Mouse (Mus musculus) spleen, postnatal 14 days (tissue): ENCODE results near the gene Ptp4a2.
"Not testable (repeated sequence)": the region's sequence is repeated elsewhere in the genome, so short reads cannot be mapped to it uniquely, and the experiment has no call there.

ENCODE experiments used
- DNase-seq, 2 experiments: peaks; one replicate each; pipeline ENCODE4 v3.0.0; 2021 to 2022; ENCODE audit warnings: low spot score in 2 of 2

The Ptp4a2 gene

DNA sequence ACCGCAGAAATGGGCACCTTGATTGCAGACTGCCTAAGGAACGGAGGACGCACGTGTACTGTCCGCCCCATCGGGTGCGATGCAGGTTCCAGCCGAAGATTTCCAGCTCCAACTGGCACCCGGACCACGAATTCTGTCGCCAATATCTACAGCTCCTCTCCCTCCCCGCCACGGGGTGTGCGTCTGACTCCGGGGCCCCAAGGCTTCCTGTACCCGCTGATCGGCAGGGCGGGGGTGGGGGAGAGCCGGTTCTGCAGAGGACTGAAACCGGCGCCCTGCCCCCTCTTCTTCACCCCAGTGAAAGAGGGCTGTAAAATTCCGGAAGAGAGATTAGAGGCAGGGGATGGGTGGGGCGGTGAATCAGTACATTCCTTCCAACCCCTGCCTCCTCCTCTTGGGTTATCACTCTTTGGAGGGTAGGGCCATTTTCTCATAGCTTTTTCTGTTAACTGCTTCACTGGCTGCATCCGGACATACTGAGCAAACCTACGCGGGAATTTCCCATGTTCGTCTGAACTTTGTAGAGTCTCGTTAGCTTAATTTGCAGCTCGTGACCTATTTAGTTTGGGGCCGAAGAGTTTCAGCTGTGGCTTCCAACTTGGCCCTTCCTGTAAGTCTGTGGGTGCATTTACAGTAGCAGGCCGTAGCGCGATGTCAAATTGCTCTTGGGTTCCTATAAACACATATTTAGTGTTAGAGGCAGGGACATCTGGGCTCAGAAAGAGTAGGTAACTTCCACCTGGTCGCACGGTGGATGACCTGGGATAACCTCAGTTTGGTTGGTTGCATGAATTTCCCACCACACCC lies at the start of gene Ptp4a2:
TSS of gene Ptp4a2 (plus strand) at position 422 of the 807 bp plus-strand sequence.
- peak; percentile 69 to 78 for DNase-seq

DNA sequence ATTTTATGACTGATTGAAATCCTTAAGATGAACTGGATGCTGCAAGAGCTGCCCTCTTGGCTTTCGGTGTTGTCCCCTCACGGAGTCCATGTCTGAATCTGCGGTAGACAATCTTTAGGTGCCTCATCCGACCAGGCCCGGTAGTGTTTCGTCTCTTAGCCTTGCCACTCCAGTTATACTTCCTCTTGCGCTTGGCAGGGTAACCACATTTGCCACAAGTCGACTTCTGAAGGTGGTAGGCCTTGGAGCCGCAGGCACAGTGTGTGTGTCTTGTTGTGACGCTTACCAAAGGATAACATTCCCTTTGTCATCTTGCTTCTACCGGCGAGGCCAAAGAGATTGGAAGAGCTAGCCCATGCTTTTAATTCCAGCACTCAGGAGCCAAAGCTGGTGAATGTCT lies 49.4 kb upstream of the Ptp4a2 start:
- DNase-seq: no peak

DNA sequence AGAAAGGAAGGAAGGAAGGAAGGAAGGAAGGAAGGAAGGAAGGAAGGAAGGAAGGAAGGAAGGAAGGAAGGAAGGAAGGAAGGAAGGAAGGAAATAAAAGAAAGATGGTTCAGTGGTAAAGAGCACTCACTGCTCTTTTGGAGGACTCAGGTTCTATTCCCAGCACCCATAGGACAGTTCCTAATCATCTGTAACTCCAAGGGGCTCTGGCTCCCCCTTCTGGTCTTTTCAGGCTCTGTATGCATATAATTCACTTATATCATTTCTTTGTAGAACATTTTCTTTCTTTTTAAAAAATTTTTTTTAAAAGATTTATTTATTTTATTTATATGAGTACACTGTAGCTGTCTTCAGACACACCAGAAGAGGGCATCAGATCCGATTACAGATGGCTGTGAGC lies 48.5 kb upstream of the Ptp4a2 start:
- DNase-seq: not testable (repeated sequence)

DNA sequence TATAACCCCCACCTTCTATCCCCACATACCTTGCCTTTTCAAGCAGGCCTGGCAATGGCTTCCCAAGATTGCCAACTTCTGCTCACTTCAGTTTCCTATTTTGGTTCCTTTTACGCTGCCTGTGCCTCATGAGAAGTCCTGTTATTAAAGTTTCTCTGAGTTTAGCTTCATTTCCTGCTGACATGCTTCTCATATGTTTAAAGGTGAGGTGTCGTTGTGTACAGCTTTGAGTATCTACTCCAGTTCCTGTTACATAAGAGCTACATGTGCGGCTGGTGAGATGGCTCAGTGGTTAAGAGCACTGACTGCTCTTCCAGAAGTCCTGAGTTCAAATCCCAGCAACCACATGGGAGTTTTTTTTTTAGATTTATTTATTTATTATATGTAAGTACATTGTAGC lies 45.7 kb upstream of the Ptp4a2 start:
- no peak for DNase-seq

- no peak for DNase-seq
These were observed 43.2 kb upstream of the Ptp4a2 start for GRCm38 (mm10) chr4:129767782-129768181.

DNA sequence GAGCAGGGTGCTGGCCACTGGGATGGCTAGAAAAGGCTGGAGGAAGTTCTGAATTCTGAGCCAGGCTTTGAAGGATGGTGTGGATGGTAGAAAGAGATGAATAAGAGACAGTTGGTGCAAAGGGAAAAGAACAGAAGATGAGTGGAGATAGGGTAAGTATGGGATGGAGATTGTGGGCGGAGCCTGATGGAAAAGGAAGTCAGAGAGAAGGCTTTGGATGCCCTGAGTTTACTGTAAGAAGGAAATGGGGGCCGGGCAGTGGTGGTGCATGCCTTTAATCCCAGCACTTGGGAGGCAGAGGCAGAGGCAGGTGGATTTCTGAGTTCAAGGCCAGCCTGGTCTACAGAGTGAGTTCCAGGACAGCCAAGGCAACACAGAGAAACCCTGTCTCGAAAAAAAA lies 42.3 kb upstream of the Ptp4a2 start:
- not testable (repeated sequence) for DNase-seq

DNA sequence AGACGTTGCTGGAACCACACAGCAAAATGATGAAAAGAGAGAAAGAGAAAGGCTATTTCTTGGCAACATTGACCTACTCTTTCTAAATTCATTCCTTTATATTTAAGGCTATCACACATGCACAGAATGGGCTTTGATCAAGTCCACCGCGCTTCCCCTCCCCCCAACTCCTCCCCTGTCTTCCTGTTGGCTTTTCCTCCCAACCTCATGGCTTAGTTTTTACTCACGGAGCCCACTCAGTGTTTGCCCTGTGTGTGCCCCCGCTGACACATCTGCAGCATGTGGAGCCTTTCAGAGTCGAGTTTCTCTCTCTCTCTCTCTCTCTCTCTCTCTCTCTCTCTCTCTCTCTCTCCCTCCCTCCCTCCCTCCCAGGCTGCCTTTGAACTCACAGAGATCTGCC lies 40.4 kb upstream of the Ptp4a2 start:
- DNase-seq: no peak

GRCm38 (mm10) chr4:129771314-129771671 lies 39.7 kb upstream of the Ptp4a2 start:
- DNase-seq: no peak

- DNase-seq: no peak
These were observed 39.1 kb upstream of the Ptp4a2 start for GRCm38 (mm10) chr4:129771672-129772521.

DNA sequence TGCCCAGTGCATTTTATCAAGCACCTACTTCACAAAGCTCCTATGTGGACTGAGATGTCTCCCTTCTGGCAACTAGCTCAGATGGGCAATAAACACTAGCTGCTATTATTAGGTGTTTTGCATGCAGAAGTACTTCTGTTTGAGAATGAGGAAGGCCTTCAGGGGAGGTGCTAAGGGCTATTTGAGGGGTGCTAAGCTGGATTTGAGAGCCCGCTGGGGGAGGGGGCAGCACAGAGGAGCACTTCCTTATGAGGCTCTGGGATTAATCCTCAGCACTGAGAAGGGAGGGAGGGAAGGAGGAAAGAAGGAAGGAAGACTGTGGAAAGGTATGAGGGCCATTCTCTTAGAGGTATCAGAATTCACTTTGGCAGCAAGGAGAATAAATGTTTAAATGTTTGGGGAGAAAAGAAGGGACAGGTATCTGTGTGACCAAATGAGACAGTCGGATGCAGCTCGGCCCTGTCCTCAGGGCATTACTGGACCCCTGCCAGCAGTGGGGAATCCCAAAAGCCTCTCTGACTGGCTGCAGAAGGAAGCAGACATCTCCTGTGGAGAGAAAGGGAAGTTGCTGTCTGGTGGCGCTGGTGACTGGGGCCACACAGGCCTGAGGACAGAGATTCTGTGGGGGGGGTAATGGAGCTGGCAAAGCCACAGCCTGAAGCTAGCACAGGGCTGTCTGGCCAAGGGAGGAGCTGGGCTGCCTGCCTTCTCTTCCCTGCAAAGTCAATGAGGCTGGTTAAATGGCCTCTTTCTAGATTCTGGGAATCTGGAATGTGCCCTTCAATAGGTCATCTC lies 28.9 kb upstream of the Ptp4a2 start:
- DNase-seq: peak in 1 of 2 experiments; percentile 30

GRCm38 (mm10) chr4:129782857-129783331 lies 28.1 kb upstream of the Ptp4a2 start:
- no peak for DNase-seq

- no peak for DNase-seq
These were observed 27.5 kb upstream of the Ptp4a2 start for GRCm38 (mm10) chr4:129783506-129783905.

GRCm38 (mm10) chr4:129785178-129785577 lies 25.8 kb upstream of the Ptp4a2 start:
- peak; percentile 19 to 56 for DNase-seq

GRCm38 (mm10) chr4:129788693-129789092 lies 22.3 kb upstream of the Ptp4a2 start:
- DNase-seq: no peak

GRCm38 (mm10) chr4:129789635-129790034 lies 21.4 kb upstream of the Ptp4a2 start:
- no peak for DNase-seq

DNA sequence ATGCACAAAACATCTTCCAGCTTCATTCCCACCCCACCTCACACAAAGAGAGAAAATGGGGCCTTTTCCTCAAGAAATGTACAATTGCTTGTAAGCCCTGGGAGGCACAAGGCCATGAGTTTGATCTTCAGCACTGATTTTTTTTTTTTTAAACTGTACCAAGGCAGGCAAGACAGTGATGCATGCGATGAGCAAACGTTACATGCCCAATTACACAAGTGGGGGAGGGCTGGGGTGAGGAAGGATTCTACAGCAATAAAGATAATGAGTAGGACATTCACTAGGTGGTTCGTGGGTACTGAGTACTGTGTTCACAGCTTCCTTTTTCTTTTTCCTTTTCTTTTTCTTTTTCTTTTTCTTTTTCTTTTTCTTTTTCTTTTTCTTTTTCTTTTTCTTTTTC lies 20.5 kb upstream of the Ptp4a2 start:
- DNase-seq: no peak

- DNase-seq: no peak
These were observed 19.6 kb upstream of the Ptp4a2 start for GRCm38 (mm10) chr4:129791399-129791798.

DNA sequence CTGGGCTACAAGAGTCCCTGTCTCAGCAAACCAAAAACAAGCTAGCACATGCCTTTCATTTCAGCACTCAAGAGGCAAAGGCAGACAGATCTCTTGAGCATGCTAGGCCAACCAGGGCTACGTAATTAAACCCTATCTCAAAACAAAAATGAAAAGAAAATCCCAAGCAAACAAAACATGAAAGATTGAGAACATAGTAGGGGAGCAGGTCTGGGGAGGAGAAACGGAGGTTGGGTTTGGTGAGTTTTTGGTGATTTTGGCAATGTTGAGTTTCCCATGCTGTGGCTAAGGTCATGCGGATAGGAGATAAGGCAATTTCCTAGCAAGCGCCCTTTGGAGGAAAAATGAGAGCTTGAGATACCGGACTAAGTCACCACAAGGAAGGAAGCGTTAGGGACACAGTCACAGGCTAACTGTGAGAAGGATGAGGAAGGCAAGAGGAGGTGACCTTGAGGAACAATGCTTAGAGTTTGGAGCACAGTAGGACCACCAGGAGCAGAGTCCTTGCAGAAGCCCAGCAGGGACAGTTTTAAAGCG lies 18.3 kb upstream of the Ptp4a2 start:
- DNase-seq: no peak

DNA sequence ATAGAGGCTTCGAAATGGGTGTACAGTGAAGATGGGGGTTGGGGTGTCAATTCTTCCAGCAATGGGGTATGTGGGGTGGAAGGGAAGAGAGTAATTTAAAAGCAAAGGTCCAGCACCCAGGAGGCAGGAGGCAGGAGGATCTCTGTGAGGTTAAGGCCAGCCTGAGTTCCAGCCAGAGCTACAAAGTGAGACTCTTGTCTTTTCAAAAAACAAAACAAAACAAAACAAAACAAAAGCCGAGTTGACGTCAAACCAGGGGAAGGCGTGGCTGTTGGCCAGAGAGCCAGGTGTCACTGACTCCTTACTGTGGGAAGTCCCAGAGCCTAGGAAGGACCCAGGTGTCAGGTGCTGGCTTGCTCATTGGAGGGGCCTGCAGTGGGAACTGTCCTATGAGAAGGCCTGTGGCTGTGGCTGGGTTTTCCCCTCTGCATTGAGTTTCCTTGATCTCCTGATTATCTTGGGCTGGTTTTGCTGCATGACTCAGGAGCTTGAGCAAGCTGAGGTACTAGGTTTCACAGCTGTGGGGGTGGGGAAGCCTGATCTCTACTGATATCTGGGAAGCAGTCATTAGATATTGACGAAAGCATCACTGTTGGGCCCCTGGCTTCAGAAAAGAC lies 17.2 kb upstream of the Ptp4a2 start:
- DNase-seq: no peak

GRCm38 (mm10) chr4:129795151-129795860 lies 15.7 kb upstream of the Ptp4a2 start:
- DNase-seq: no peak

DNA sequence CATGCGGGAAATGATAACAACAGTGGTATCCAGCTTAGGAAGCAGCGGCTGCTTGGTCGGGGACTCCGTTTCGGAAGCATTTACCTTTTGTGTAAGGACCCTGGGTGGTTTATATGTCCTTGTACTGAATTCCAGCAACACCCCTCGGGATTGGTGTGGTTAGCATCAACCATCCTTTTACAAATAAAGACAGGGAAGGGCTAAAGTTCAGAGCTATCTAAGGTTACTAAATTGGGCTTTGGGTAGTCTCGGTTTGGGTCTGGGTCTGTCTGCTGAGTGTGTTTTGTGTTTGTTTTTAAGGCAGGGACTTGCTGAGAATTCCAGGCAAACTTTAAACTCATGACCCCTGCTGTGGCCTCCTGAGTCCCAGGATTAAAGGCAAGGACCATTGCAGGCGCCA lies 15.2 kb upstream of the Ptp4a2 start:
- no peak for DNase-seq
